39 mouse cellular contexts compared by ENCODE assay signal in the genomic region with DNA sequence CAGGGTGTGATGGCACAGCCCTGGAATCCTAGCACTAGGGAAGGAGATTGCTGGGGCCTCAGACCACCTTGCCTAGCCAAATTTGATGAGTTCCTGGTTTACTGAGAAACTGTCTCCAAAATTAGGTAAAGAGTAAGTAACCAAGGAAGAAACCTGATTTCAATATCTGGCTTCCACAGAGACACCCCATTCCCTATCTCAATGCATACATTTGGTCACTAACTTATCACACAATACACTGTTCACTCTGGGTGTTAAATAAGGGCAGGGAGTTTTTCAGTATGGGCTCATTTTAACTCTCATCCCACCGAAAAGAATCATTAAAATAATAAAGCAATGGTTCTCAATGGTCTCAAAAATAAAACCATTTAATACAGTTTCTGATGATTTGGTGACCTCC. TPM values are rescaled to one million over a fixed set of nuclear protein-coding genes. Genes with fewer than 3 reads are reported as not detected.
"Had no signal": no experiment of that assay in that cellular context is flagged by ENCODE, and none has a peak within 500 bp of the region (broad histone marks: within the 10 kb centered on the region; RNA-seq: fewer than 3 reads in every experiment).

No protein-coding gene starts in this region.

- DNase-seq: cerebellum, adult 9-11 months; cerebellum, postnatal 10 days; cerebellum, postnatal 14 days; cerebellum, postnatal 25 days; cerebellum, postnatal 36 days; embryo, embryonic 11 days; forebrain, postnatal 0 days; gastrocnemius, adult 2 months; gastrocnemius, postnatal 10 days; gastrocnemius, postnatal 14 days; gastrocnemius, postnatal 25 days; gastrocnemius, postnatal 36 days; heart, adult 11 months; heart, adult 18-20 months; heart, adult 2 months had no signal

- H3K9me3 ChIP-seq: embryonic facial prominence, embryonic 12.5 days; embryonic facial prominence, embryonic 15.5 days; heart, embryonic 10.5 days had no signal

- H3K36me3 ChIP-seq: embryonic facial prominence, embryonic 10.5 days; embryonic facial prominence, embryonic 12.5 days; embryonic facial prominence, embryonic 13.5 days; embryonic facial prominence, embryonic 15.5 days; forebrain, embryonic 10.5 days; forebrain, embryonic 12.5 days; forebrain, embryonic 15.5 days; heart, embryonic 10.5 days had no signal

- H3K9ac ChIP-seq: embryonic facial prominence, embryonic 12.5 days; embryonic facial prominence, embryonic 13.5 days; embryonic facial prominence, embryonic 15.5 days; forebrain, embryonic 12.5 days; forebrain, embryonic 13.5 days; forebrain, embryonic 15.5 days; forebrain, postnatal 0 days had no signal

- H3K27ac ChIP-seq: embryonic facial prominence, embryonic 10.5 days; embryonic facial prominence, embryonic 12.5 days; embryonic facial prominence, embryonic 13.5 days; embryonic facial prominence, embryonic 15.5 days; forebrain, embryonic 10.5 days; forebrain, embryonic 12.5 days; forebrain, embryonic 13.5 days; forebrain, embryonic 15.5 days; gastrocnemius, adult 2 months; heart, adult 2 months; heart, embryonic 10.5 days had no signal

- H3K4me3 ChIP-seq: embryonic facial prominence, embryonic 10.5 days; embryonic facial prominence, embryonic 12.5 days; embryonic facial prominence, embryonic 13.5 days; embryonic facial prominence, embryonic 15.5 days; erythroblast, embryonic 14.5 days; forebrain, embryonic 10.5 days; forebrain, embryonic 12.5 days; forebrain, embryonic 13.5 days; forebrain, embryonic 15.5 days; gastrocnemius, adult 2 months; heart, adult 2 months; heart, embryonic 10.5 days had no signal

- H3K4me1 ChIP-seq: embryonic facial prominence, embryonic 10.5 days; embryonic facial prominence, embryonic 12.5 days; embryonic facial prominence, embryonic 13.5 days; embryonic facial prominence, embryonic 15.5 days; forebrain, embryonic 10.5 days; forebrain, embryonic 12.5 days; forebrain, embryonic 13.5 days; forebrain, embryonic 15.5 days; heart, embryonic 10.5 days had no signal

- H3K27me3 ChIP-seq: embryonic facial prominence, embryonic 12.5 days; embryonic facial prominence, embryonic 13.5 days; embryonic facial prominence, embryonic 15.5 days; forebrain, embryonic 12.5 days; forebrain, embryonic 13.5 days; forebrain, embryonic 15.5 days had no signal

RNA-seq across cellular contexts. Expression of a gene that starts 5.1 kb away (rescaled TPM):
- total RNA-seq: common myeloid progenitor, adult 5-6 weeks; gastrocnemius, adult 2 months; gastrocnemius, adult 8-10 months; gastrocnemius, postnatal 10 days; gastrocnemius, postnatal 14 days; gastrocnemius, postnatal 25 days; gastrocnemius, postnatal 36 days; gastrocnemius, postnatal 4 days; granulocyte monocyte progenitor cell, adult 5-6 weeks; heart, adult 18-20 months; heart, adult 2 months; heart, adult 8-10 months had no signal
- polyA plus RNA-seq: embryonic facial prominence, embryonic 10.5 days; embryonic facial prominence, embryonic 11.5 days; embryonic facial prominence, embryonic 12.5 days; embryonic facial prominence, embryonic 14.5 days; embryonic facial prominence, embryonic 15.5 days; erythroblast, embryonic 14.5 days; forebrain, embryonic 10.5 days; forebrain, embryonic 11.5 days; forebrain, embryonic 12.5 days; forebrain, embryonic 13.5 days; forebrain, embryonic 14.5 days; forebrain, embryonic 16.5 days; heart, adult 2 months; heart, embryonic 10.5 days had no signal

RNA-seq across cellular contexts. Expression of a gene that starts 50.6 kb away (rescaled TPM):
- total RNA-seq: common myeloid progenitor, adult 5-6 weeks; forebrain, postnatal 0 days; gastrocnemius, adult 18-20 months; gastrocnemius, adult 2 months; gastrocnemius, adult 8-10 months; gastrocnemius, postnatal 10 days; gastrocnemius, postnatal 14 days; gastrocnemius, postnatal 25 days; gastrocnemius, postnatal 36 days; gastrocnemius, postnatal 4 days; granulocyte monocyte progenitor cell, adult 5-6 weeks; heart, adult 18-20 months; heart, adult 2 months; heart, adult 8-10 months had no signal
- polyA plus RNA-seq: cortical plate, adult 2 months; embryonic facial prominence, embryonic 10.5 days; embryonic facial prominence, embryonic 11.5 days; embryonic facial prominence, embryonic 12.5 days; embryonic facial prominence, embryonic 13.5 days; embryonic facial prominence, embryonic 14.5 days; embryonic facial prominence, embryonic 15.5 days; erythroblast, embryonic 14.5 days; forebrain, embryonic 10.5 days; forebrain, embryonic 11.5 days; forebrain, embryonic 12.5 days; forebrain, embryonic 13.5 days; forebrain, embryonic 14.5 days; forebrain, embryonic 15.5 days; forebrain, embryonic 16.5 days; forebrain, postnatal 0 days; frontal cortex, adult 2 months; gonadal fat pad, adult 2 months; heart, adult 2 months; heart, embryonic 10.5 days had no signal

RNA-seq across cellular contexts. Expression of a gene that starts 58.7 kb away (rescaled TPM):
- total RNA-seq: common myeloid progenitor, adult 5-6 weeks; forebrain, postnatal 0 days; gastrocnemius, adult 18-20 months; gastrocnemius, adult 2 months; gastrocnemius, adult 8-10 months; gastrocnemius, postnatal 10 days; gastrocnemius, postnatal 14 days; gastrocnemius, postnatal 25 days; gastrocnemius, postnatal 36 days; gastrocnemius, postnatal 4 days; granulocyte monocyte progenitor cell, adult 5-6 weeks; heart, adult 18-20 months; heart, adult 2 months; heart, adult 8-10 months had no signal
- polyA plus RNA-seq: embryonic facial prominence, embryonic 10.5 days; embryonic facial prominence, embryonic 11.5 days; embryonic facial prominence, embryonic 12.5 days; embryonic facial prominence, embryonic 13.5 days; embryonic facial prominence, embryonic 14.5 days; embryonic facial prominence, embryonic 15.5 days; erythroblast, embryonic 14.5 days; forebrain, embryonic 10.5 days; forebrain, embryonic 11.5 days; forebrain, embryonic 12.5 days; forebrain, embryonic 13.5 days; forebrain, embryonic 15.5 days; forebrain, embryonic 16.5 days; gonadal fat pad, adult 2 months; heart, adult 2 months; heart, embryonic 10.5 days had no signal
